Mouse (Mus musculus) embryonic facial prominence, embryonic 12.5 days (tissue): ENCODE results near the gene Pdgfra. TPM values are rescaled to one million over a fixed set of nuclear protein-coding genes. Genes with fewer than 3 reads are reported as not detected.
A peak's percentile ranks its signal among the peaks of the same experiment; 100 is the strongest.

Experiments used
- ATAC-seq: fragments of 200-750 bp; cut with Nextera tagmentation; 2 replicates; pipeline ENCODE4 v1.8.0; 2017; ENCODE audit not compliant: insufficient number of reproducible peaks, insufficient read depth, low FRiP score, low TSS enrichment
- H3K27ac ChIP-seq: fragments of 300-500 bp; sonication (generic); 2 replicates; pipeline ENCODE4 v1.5.1; 2016; ENCODE audit warnings: mild to moderate bottlenecking
- H3K27me3 ChIP-seq: fragments of 300-500 bp; sonication (generic); 2 replicates; pipeline ENCODE4 v1.6.1; 2016; ENCODE audit warnings: mild to moderate bottlenecking, moderate library complexity
- H3K36me3 ChIP-seq: fragments of 300-500 bp; sonication (generic); 2 replicates; pipeline ENCODE4 v1.6.1; 2016; ENCODE audit warnings: mild to moderate bottlenecking
- H3K4me1 ChIP-seq: fragments of 300-500 bp; sonication (generic); 2 replicates; pipeline ENCODE4 v1.6.1; 2016
- H3K4me2 ChIP-seq: fragments of 300-500 bp; sonication (generic); replicated peaks from 2 replicates; pipeline ENCODE4 v1.6.1; 2016; ENCODE audit warnings: mild to moderate bottlenecking, moderate library complexity
- H3K4me3 ChIP-seq: fragments of 300-500 bp; sonication (generic); 2 replicates; pipeline ENCODE4 v1.5.1; 2016; ENCODE audit warnings: mild to moderate bottlenecking
- H3K9ac ChIP-seq: fragments of 300-500 bp; sonication (generic); 2 replicates; pipeline ENCODE4 v1.6.1; 2016; ENCODE audit warnings: mild to moderate bottlenecking, moderate library complexity
- H3K9me3 ChIP-seq: fragments of 300-500 bp; sonication (generic); 2 replicates; pipeline ENCODE4 v1.6.1; 2016; ENCODE audit warnings: mild to moderate bottlenecking, moderate library complexity
- whole genome bisulfite sequencing: fragments of 180-500 bp; shearing (Covaris S2); methylation state at CpG from one replicate; pipeline ENCODE4 v1.1.7; 2016; 5-methylcytosine and 5-hydroxymethylcytosine counted together
- polyA plus RNA-seq: library from polyadenylated mRNA; unstranded; fragments of >200 nt; fragmentation: Nextera tagmentation; extraction: Ambion mirVana; gene quantifications from 2 replicates; pipeline ENCODE4 v1.2.1, GENCODE M21; 2016

Gene Pdgfra
- polyA plus RNA-seq, 1 experiment from 2014 or later, result 125 TPM

GRCm38 (mm10) chr5:75149380-75149779 lies 2.7 kb upstream of the Pdgfra start:
- 0% methylated on average over 10 of the region's 10 CpGs for WGBS
- no peaks in the 10 kb centered on the region for H3K9me3 ChIP-seq
- ATAC-seq, result no peak
- peak overlapping the region; percentile 63 for H3K4me2 ChIP-seq
- peak overlapping the region; percentile 100 for H3K27ac ChIP-seq
- no peaks in the 10 kb centered on the region for H3K36me3 ChIP-seq
- H3K27me3 ChIP-seq, result peaks cover 4% of the 10 kb centered on the region
- H3K9ac ChIP-seq, result peak overlapping the region; percentile 52; the same call in 1 of the 2 replicates
- H3K4me3 ChIP-seq, result peak overlapping the region; percentile 79
- peaks cover 28% of the 10 kb centered on the region for H3K4me1 ChIP-seq

- H3K4me3 ChIP-seq, result peak overlapping the region; percentile 79
- H3K4me1 ChIP-seq, result peaks cover 28% of the 10 kb centered on the region
- H3K4me2 ChIP-seq, result peak overlapping the region; percentile 63
- peak overlapping the region; percentile 100 for H3K27ac ChIP-seq
- H3K27me3 ChIP-seq, result no peaks in the 10 kb centered on the region; the same call in 1 of the 2 replicates
- ATAC-seq, result no peak
- 0% methylated on average over 11 of the region's 11 CpGs for WGBS
- H3K36me3 ChIP-seq, result no peaks in the 10 kb centered on the region
- H3K9me3 ChIP-seq, result no peaks in the 10 kb centered on the region
- peak overlapping the region; percentile 52; the same call in 1 of the 2 replicates for H3K9ac ChIP-seq
Measured at GRCm38 (mm10) chr5:75149880-75150279, 2.2 kb upstream of the Pdgfra start.

GRCm38 (mm10) chr5:75150341-75150981 lies 1.6 kb upstream of the Pdgfra start:
- Histone ChIP-seq H3K9ac (0 out of 2 replicates have a peak overlapping the region, but pooled peaks have one; percentile 30), H3K9me3 (no peaks in the 10 kb centered on the region), H3K4me1 (peaks cover 28% of the 10 kb centered on the region), H3K4me3 (peak overlapping the region; percentile 79), H3K27me3 (no peaks in the 10 kb centered on the region; the same call in 1 of the 2 replicates), H3K4me2 (peak overlapping the region; percentile 63), H3K36me3 (no peaks in the 10 kb centered on the region), H3K27ac (peak overlapping the region; percentile 100)
- peak; percentile 45; the same call in 1 of the 2 replicates for ATAC-seq
- WGBS, result 2% methylated on average over 23 of the region's 23 CpGs

- Histone ChIP-seq H3K36me3 (no peaks in the 10 kb centered on the region), H3K4me1 (peaks cover 28% of the 10 kb centered on the region), H3K27ac (peak overlapping the region; percentile 100), H3K9ac (peak overlapping the region; percentile 95), H3K27me3 (no peaks in the 10 kb centered on the region; the same call in 1 of the 2 replicates), H3K4me2 (peak overlapping the region; percentile 63), H3K9me3 (no peaks in the 10 kb centered on the region), H3K4me3 (peak overlapping the region; percentile 79)
- 0 out of 2 replicates have a peak, but pooled peaks have one; percentile 22 for ATAC-seq
- WGBS, result under 1% methylated on average over 35 of the region's 35 CpGs
Measured at GRCm38 (mm10) chr5:75151146-75151900, 769 bp upstream of the Pdgfra start.

- Histone ChIP-seq H3K27me3 (no peaks in the 10 kb centered on the region; the same call in 1 of the 2 replicates), H3K4me2 (peak overlapping the region; percentile 76), H3K4me1 (peaks cover 29% of the 10 kb centered on the region), H3K27ac (peak overlapping the region; percentile 100), H3K9ac (peak overlapping the region; percentile 95), H3K9me3 (no peaks in the 10 kb centered on the region), H3K4me3 (peak overlapping the region; percentile 79), H3K36me3 (no peaks in the 10 kb centered on the region)
- no peak for ATAC-seq
- under 1% methylated on average over 72 of the region's 72 CpGs for WGBS
Measured at GRCm38 (mm10) chr5:75152791-75153625, 916 bp downstream of the Pdgfra start.

- 0% methylated on average over 13 of the region's 13 CpGs for WGBS
- H3K9me3 ChIP-seq, result no peaks in the 10 kb centered on the region
- peaks cover 2% of the 10 kb centered on the region; the same call in 1 of the 2 replicates for H3K36me3 ChIP-seq
- H3K4me1 ChIP-seq, result peaks cover 28% of the 10 kb centered on the region
- peak overlapping the region; percentile 79 for H3K4me3 ChIP-seq
- ATAC-seq, result no peak
- peak overlapping the region; percentile 76 for H3K4me2 ChIP-seq
- peak overlapping the region; percentile 95 for H3K9ac ChIP-seq
- H3K27ac ChIP-seq, result peak overlapping the region; percentile 100
- H3K27me3 ChIP-seq, result no peaks in the 10 kb centered on the region; the same call in 1 of the 2 replicates
Measured at GRCm38 (mm10) chr5:75153626-75153960, 1.5 kb downstream of the Pdgfra start.

GRCm38 (mm10) chr5:75153961-75154620 lies 2.0 kb downstream of the Pdgfra start:
- H3K4me1 ChIP-seq, result peaks cover 29% of the 10 kb centered on the region
- peak overlapping the region; percentile 76 for H3K4me2 ChIP-seq
- H3K4me3 ChIP-seq, result peak overlapping the region; percentile 79
- peak overlapping the region; percentile 100 for H3K27ac ChIP-seq
- WGBS, result under 1% methylated on average over 27 of the region's 27 CpGs
- peak overlapping the region; percentile 95 for H3K9ac ChIP-seq
- no peaks in the 10 kb centered on the region; the same call in 1 of the 2 replicates for H3K27me3 ChIP-seq
- H3K9me3 ChIP-seq, result no peaks in the 10 kb centered on the region
- no peak for ATAC-seq
- peaks cover 5% of the 10 kb centered on the region; the same call in 1 of the 2 replicates for H3K36me3 ChIP-seq

GRCm38 (mm10) chr5:75154621-75155235 lies 2.6 kb downstream of the Pdgfra start:
- no peak for ATAC-seq
- H3K27me3 ChIP-seq, result no peaks in the 10 kb centered on the region; the same call in 1 of the 2 replicates
- no peaks in the 10 kb centered on the region for H3K9me3 ChIP-seq

GRCm38 (mm10) chr5:75155281-75155680 lies 3.2 kb downstream of the Pdgfra start:
- Histone ChIP-seq H3K27me3 (no peaks in the 10 kb centered on the region; the same call in 1 of the 2 replicates), H3K27ac (peak overlapping the region; percentile 100), H3K4me1 (peaks cover 20% of the 10 kb centered on the region), H3K4me3 (peak overlapping the region; percentile 79), H3K9me3 (no peaks in the 10 kb centered on the region), H3K9ac (peak overlapping the region; percentile 95), H3K36me3 (peaks cover 7% of the 10 kb centered on the region; the same call in 1 of the 2 replicates), H3K4me2 (peak overlapping the region; percentile 76)
- ATAC-seq, result no peak
- WGBS, result 0% methylated on average over 7 of the region's 9 CpGs

More at GRCm38 (mm10) chr5:75154621-75155235, 2.6 kb downstream of the Pdgfra start:
- Histone ChIP-seq H3K27ac (peak overlapping the region; percentile 100), H3K9ac (peak overlapping the region; percentile 95), H3K4me3 (peak overlapping the region; percentile 79), H3K4me1 (peaks cover 25% of the 10 kb centered on the region), H3K4me2 (peak overlapping the region; percentile 76), H3K36me3 (peaks cover 5% of the 10 kb centered on the region; the same call in 1 of the 2 replicates)
- under 1% methylated on average over 21 of the region's 21 CpGs for WGBS

GRCm38 (mm10) chr5:75155741-75156553 lies 3.9 kb downstream of the Pdgfra start:
- H3K27me3 ChIP-seq, result no peaks in the 10 kb centered on the region; the same call in 1 of the 2 replicates
- WGBS, result under 1% methylated on average over 51 of the region's 52 CpGs

More at GRCm38 (mm10) chr5:75155741-75156553, 3.9 kb downstream of the Pdgfra start:
- peak; percentile 76 for ATAC-seq
- peaks cover 8% of the 10 kb centered on the region; the same call in 1 of the 2 replicates for H3K36me3 ChIP-seq
- H3K9me3 ChIP-seq, result no peaks in the 10 kb centered on the region
- H3K27ac ChIP-seq, result peak overlapping the region; percentile 100
- peak overlapping the region; percentile 79 for H3K4me3 ChIP-seq
- H3K4me1 ChIP-seq, result peaks cover 17% of the 10 kb centered on the region
- H3K9ac ChIP-seq, result peak overlapping the region; percentile 95
- H3K4me2 ChIP-seq, result peak overlapping the region; percentile 76
